Mouse (Mus musculus) G1E (cell line): ENCODE data around the gene Gm48552.

Source experiments
- CTCF ChIP-seq: IDR thresholded peaks from 2 replicates; pipeline ENCODE4 v1.5.1; 2012; ENCODE audit warnings: low read depth, low read length, inconsistent platforms, mixed read lengths
- GATA1 ChIP-seq: IDR thresholded peaks from 2 replicates; pipeline ENCODE4 v1.6.1; 2012; ENCODE audit warnings: borderline replicate concordance, low read length, inconsistent platforms, mixed read lengths
- GATA2 ChIP-seq: IDR thresholded peaks from 2 replicates; pipeline ENCODE4 v1.6.1; 2012; ENCODE audit warnings: low read depth, low read length, inconsistent platforms, borderline replicate concordance
- TAL1 ChIP-seq: conservative IDR thresholded peaks from 2 replicates; pipeline ENCODE4 v1.6.1; 2012; ENCODE audit warnings: low read depth, low read length, inconsistent platforms, mixed read lengths

- no peak for TF ChIP-seq CTCF
- no peak for TF ChIP-seq TAL1
- no peak for TF ChIP-seq GATA2
- no peak for TF ChIP-seq GATA1
Observed at GRCm38 (mm10) chr10:81428507-81428870, 39.7 kb downstream of the Gm48552 start.
